Mouse (Mus musculus): ENCODE data around the gene Amhr2.

DNA sequence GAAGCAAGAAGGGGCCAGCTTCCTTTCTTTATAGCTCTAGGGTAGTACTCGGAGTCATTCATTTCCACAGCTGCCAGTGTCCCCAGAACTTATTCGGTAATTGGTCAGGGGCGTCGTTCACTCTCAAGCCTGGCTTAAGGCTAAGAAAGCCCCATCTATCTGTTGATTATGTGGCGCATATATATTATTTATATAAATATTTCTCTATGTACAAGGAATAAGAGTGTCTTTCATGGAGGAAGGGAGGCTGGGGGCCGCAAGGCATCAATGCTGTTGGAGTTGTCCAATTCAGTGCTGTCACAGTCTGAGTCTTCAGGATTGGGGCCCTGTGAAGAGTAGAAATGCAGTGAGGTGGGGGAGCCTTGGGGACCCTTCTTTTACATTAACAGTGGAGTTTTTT is 54.7 kb downstream of the Amhr2 start:
- no peak for TF ChIP-seq CTCF (IDR thresholded peaks at IDR 0.05; ENCODE audit: extremely low read depth, insufficient read depth, low read length)
- no peak for TF ChIP-seq POLR2A (IDR thresholded peaks at IDR 0.05; ENCODE audit: extremely low read depth, insufficient read depth, low read length)

Measured in cortical plate, adult 2 months (tissue).